Mouse (Mus musculus) layer of hippocampus, adult 11-12 months (tissue): ENCODE data around the gene Hydin.
"Not testable (repeated sequence)": the region's sequence is repeated elsewhere in the genome, so short reads cannot be mapped to it uniquely, and the experiment has no call there.

ENCODE experiments used
- DNase-seq: peaks from one replicate; pipeline ENCODE4 v3.0.0; 2022; ENCODE audit warnings: low spot score

Hydin gene

DNA sequence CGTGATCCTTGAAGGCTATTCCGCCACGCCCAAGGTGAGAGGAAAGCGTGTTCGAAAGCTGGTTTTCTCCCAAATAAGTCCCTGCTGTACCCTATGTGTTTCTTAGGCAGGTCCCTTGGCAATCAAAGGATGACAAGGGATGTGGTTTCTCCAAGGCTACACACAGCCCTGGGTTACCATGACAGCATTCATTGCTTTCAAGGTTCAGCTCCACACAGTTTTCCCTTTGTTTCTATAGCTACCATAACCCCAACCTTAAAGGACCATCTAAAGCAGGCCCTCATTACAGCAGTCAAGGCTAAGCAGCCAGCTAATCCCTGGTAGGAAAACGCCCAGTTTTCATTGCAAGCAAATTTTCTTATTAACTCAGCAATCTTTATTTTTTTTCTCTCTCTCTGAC lies 183.7 kb downstream of the Hydin start:
- no peak for DNase-seq

DNA sequence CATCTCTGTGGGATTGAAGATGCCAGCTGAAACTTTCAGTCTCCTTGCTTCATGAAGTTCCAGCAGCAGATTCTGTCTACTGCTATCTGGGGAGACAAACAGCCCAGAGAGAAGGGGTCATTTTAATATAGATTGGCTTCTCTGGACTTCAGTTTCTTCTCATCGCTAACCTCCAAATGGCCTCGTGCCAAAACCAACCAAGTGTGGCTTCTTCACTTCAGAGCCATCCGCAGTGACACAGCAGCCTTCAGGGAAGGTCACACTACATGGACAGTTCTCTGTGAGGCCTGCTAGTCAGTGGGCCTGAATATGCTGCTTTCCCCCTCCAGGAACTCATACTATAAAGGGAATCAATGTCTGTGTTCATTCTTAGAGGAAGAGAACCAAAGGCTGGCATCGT lies 187.7 kb downstream of the Hydin start:
- DNase-seq: no peak

DNA sequence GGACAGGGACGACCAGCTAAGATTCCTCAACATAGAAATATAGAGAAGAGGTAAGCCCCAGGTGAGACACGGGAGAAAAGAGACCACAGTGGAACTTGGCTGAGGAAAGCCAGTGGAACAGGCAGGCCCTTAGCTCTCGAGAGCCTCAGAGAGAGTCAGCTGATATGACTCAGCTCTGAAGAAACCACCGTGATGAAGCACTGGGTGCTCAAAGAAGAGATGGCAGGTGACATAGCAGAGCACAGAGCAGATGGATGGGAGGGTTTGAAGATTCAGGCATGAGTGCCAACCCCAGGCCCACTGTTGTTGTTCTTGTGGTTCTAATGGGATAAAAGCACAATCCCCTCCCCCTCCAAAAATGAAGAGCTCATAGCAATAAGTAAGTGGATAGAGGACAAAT lies 190.6 kb downstream of the Hydin start:
- DNase-seq: no peak

DNA sequence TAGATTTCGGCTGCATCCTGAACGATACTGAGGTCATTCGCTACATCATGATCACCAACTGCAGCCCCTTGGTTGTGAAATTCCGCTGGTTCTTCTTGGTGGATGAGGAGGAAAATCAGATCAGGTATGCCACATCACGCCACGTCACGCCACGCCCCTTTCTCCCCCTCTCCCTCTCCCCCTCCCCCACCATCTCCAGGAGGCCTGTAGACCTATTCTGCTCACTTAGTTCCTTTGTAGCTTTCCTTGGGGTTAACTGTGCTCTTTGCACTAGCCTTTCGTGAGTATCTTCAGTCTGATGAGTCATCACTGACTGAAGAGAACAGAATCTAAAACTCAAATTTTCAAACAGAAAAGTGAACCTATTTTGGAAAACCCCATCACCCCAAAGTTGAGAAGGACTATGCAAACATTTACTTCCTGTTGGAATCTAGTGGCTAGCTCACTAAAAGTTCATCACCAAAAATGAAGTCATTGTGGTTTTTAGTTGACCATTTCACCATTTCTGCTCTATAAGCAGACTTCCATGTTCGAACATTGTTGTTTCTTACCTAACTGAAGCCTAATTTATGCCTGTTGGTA lies 195.9 kb downstream of the Hydin start:
- no peak for DNase-seq

DNA sequence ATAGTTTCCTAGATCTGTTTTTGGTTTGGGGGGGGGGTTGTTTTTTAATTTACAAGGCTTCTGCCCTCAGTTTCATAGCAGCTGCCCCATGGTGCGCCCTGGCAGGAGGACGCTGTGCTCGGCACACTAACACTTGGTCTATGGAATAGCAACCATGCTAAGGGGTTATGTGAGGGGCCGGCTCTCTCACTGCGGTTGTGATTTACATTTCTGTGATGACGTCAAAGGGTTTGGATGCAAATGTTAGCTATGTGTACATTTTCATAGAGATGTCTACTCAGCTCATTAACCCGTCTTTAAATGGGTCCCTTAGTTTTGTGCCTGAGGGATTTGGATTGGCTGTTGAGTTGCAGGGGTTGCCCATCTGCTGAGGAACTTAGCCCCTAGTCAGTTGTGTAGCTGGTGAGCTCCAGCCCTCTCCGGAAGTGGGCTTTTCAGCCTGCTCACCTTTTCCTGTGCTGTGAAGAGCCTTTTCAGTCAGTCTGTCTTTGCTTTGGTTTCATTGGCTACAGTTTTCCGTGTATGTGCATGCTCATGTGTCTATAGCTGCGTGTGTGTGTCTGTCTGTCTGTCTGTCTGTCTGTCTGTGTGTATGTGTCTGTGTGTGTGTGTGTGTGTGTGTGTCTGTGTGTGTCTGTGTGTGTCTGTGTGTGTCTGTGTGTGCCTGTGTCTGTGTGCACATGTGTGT lies 197.1 kb downstream of the Hydin start:
- no peak for DNase-seq

DNA sequence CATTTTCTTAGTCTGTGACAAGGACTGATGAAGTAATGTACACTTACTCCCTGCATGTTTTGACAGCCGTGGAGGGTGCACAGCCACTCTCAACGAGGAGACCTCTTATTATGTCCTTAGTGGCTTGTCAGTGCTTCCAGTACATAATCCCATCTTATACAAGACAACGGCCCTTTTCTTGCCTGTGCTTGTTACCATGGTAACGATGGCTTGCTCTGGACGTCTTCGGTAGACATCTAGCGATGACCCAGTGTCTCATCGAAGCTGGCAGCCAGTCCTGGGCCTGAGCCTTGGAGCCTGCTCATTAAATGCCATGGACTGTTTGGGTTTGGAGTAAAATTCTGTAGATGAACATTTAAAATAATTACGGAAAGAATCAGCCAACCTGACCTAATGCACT lies 198.8 kb downstream of the Hydin start:
- DNase-seq: no peak

DNA sequence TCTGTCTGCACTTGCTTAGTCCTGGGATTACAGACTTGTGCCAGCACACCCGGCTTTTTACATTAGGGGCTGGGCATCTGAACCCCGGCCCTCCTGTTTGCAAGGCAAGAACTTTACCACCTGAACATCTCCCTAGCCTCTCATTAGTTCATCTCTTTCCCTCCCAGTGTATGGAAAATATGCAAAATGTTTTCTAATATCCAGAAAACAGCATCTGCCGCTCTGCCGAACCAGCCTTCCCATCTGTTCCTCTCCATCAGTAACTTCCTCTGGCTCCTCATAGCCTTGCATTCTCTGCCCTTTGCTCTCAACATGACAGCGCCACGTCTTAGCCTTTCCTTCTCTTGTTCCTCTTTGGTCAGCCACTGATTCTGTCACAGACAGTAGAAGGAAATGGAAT lies 210.5 kb downstream of the Hydin start:
- DNase-seq: no peak

DNA sequence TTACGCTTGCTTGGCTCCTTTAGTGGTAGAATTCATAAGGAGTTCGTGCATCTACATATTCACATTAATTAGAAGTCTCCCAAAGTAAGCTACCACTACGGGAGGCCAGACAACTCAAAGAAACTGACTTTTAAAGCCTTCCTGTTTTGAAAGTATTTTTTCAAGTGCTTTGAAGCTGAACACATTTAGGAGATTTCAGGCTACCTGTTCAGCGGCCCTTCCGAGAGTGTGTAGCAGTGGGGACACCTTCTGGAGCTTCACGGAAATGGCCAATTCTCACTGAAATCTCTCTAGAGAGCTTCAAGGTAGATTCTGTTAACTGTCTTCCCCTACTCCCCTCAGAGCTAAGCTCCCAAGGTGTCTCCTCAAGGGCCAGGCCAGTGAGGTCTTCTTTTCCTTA lies 211.8 kb downstream of the Hydin start:
- DNase-seq: peak; percentile 58

DNA sequence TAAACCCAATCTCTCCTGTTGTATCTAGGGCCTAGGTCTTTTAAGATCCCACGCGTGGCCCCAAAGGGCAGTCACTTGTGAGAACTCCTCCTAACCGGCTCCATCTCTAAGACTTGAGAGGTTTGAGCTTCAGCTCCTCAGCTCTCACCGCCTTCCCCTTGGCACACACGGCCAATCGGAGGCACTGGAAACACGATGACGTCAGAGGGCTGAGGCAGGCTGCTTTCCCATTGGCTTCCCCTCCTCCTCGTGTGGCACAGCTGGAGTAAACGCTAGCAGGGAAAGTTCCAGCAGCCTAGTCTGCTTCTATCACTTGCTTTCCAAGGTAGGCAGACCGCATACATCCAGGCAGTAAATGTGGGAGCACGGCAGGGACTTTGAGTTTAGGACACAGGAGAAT lies 212.6 kb downstream of the Hydin start:
- DNase-seq: no peak

DNA sequence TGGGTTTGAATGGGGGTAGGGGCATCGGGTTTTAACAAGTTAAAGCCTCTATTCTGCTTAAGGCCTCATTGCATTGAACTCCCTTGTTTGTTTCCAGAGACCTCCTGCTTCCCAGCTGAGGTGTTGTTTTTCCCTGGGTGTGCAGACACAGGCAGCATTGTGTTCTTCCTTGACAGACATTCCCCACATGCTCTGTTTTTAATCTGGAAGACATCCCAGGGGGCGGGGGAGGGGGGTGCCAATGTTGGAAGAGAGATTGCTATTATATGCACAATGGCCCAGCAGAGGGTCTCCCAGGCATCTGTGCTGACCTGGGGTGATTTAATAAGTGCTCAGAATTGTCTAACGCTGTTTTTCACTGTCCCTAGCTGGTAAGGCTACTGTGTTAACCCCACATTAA lies 215.5 kb downstream of the Hydin start:
- DNase-seq: no peak

DNA sequence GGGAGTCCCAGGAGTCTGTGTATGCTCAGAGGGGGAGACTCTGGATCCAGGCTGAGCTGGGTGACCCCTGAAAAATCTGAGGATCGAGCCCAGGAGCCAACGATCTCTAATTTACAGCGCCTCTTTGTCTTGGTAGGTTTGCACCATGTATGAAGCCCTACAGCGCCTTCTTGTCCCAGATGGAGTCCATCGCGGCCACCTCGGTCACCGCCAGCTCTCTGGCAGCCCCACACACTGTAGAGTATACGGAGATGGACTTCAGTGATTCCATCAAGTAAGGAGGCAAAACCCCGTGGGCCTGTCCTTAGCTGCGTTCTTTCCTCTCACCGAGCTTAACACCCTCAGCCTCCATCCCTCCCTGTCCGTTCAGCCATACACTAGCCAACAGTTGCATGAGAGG lies 218.5 kb downstream of the Hydin start:
- no peak for DNase-seq

DNA sequence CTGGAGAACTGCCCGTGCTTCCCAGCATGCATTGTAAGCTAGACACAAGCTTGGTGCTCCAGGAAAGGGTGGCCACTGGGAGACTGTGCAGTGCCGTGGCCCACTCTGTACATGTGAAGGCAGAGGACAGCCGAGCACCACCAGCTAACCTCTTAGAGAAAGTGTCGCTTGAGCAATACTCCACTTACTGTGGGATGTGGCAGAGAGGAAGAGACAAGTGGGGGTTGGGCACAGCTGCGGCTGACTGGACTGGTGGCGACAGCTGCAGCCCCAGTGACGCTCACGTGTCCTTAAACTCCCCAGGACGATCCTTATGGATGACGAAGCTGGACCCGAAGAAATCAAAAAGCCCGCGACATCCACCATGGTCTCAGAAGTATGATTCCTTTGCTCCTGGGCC lies 219.2 kb downstream of the Hydin start:
- DNase-seq: no peak

DNA sequence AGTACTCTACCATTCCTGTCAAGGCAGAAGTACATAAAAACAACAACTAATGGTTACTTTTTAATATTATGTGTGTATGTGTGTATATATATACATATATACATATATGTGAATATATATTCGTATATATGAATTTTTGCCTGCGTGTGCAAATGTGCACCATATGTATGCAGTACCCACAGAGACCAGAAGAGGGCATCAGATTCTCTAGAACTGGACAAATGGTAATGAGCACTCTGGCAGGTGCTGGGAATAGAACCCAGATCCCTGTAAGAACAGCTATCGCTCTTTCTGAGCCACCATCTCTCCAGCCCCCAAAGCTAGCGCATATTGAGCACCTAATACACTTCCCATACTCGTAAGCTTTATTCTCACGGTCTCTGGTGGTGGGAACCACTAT lies 220.9 kb downstream of the Hydin start:
- no peak for DNase-seq

DNA sequence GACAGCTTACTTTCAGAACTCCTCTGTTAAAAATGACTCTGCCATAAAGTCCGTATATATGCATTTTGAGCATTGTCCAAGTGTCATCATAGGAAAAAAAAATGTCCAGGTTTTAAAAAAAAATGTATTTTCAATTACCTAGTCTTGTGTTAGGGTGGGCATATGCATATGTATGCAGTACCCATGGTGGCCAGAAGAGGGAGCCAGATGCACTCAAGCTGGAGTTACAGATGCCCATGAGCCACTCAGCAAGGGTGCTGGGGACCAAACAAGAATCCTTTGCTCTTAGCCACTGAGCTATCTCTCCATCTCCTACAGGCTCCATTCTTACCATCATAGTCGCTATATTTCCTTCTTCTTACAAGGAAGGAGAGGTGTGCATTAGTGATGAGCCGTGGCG lies 222.6 kb downstream of the Hydin start:
- DNase-seq: no peak

DNA sequence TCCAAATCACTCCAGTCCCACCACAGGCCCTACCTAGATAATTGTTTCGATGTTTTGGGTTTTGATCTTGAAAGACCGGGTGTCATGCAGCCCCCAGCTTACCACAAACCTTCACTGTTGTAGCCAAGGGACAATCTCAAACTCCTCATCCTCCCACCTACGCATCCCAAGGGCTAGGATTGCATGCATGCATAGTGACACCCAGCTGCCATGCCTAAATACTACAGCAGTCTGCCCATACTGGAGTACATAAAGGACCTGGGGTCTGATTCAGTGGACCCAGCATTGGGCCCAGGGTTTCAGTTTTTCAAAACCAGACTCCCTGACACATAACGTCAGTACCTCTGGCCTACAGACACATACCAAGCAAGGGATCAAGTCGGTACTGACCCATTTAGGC lies 224.3 kb downstream of the Hydin start:
- no peak for DNase-seq

DNA sequence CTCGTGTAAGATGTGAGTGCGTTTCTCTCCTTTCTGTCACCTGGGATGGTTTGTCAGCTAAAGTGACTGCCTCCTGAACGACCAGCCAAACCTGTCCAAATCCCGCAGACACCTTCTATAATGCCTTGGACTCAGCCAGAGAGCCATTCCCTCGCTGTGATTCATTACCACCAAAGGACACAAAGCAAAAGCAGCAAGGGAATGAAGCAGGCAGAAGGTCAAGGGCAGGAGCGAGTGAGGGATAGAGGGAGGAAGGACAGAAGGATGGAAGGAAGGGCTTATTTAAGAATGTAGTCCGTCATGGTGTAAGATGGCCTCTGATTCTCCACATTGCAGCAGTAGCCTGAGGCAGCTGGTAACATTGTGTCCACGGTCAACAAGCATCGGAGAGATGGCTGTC lies 229.5 kb downstream of the Hydin start:
- no peak for DNase-seq

DNA sequence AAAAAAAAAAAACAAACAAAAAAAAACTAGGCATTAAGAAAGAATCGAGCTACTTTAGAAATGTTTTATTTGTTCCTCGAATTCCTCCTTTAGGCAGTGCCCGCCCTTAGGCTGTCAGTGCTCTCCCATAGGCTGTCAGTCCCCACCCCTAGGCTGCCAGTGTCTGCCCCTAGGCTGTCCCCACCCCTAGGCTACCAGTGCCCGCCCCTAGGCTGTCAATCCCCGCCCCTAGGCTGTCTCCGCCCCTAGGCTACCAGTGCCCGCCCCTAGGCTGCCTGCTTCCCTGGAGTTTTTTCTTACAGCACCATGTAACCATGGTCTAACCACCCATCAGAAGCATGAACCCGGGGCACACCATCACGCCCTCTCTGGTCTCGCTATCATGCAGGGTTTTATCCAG lies 233.5 kb downstream of the Hydin start:
- DNase-seq: no peak

DNA sequence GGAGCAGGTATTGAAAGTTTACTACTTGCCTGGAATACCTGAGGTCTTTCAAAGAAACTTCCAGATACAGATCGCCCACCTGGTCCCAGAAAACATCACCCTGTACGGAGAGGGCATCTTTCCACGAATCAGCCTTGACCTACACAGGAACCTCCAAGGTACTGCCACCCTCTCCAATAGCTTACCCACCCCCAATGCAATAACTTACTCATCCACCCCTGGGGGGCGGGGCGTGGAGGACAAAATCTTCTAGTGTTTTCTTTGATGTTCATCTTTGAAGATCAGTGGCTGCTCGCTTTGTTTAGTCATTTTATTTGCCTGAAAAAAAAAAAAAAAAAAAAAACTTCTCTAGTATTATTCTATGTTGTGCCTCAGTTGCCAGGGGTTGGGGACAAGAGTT lies 233.9 kb downstream of the Hydin start:
- no peak for DNase-seq

DNA sequence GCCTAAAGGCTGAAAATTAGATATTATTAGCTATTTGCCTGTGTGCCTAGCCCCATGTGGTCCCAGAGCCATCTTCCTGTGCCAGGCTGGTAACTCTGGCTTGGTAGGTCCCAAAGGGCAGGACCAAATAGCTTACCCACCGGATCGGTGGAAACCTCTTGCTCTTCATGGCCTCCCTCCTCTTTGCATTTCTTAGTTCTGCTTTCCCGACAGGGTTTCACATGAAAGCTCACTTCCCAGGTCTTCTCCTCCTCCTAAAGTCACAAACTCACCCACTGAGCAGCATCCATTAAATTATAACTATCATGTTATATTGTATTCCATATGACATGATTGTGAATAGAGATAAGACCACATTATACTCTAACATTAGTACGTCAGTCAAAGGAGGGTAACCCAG lies 234.6 kb downstream of the Hydin start:
- no peak for DNase-seq

DNA sequence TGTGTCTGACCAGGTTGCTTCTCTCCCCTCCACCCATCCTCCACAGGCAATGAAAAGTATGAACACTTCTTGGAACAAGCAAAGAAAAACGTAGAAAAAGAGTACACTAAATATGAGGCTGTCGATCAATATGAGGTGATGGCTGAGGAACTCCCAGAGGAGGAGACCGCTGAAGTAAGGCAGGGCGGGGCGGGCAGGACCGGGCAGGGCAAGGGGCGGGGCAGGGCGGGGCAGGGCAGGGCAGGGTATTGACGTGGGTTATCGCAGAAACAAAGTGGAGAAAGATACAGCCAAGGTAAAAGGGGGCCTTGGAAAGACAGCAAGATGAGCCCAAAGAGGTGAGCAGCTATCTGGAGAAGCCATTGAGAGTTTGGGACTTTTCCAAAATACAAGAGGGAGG lies 236.1 kb downstream of the Hydin start:
- no peak for DNase-seq

DNA sequence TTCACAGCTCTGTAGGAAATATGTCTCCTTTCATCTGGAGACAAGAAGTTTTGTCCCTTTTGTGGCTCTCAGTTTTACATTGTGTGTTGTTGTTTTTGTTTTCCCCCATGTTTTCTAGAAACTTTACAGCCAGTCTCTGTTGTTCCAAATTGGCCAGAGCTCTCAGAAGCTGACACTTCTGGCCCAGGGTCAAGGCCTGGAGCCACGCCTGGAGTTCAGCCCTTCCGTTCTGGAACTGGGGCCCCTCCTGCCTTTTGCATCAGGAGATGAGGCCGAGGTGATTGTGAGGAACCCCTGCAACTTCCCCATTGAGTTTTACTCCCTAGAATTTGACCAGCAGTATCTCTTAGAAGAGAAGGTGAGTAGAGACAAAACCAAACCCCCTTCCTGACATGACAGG lies 242.0 kb downstream of the Hydin start:
- no peak for DNase-seq

DNA sequence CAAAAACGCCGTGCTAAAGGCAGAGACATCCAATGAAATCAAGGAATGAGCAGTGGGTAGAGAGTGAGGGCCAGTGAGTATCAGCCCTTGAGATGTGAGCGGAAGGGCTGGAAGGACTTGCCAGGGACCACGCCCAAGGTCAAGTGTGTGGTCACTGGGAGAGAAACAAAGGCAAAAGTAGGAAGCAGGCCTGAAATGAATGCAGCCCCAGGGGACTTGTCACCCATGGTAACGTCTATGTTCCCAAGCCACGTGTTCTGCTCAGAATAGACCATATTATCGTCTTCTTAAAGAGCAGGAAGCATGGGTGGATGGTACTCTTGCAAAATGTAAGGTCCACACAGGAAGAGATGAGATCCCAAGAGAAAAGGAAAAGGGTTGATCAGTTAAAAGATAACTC lies 253.0 kb downstream of the Hydin start:
- no peak for DNase-seq

DNA sequence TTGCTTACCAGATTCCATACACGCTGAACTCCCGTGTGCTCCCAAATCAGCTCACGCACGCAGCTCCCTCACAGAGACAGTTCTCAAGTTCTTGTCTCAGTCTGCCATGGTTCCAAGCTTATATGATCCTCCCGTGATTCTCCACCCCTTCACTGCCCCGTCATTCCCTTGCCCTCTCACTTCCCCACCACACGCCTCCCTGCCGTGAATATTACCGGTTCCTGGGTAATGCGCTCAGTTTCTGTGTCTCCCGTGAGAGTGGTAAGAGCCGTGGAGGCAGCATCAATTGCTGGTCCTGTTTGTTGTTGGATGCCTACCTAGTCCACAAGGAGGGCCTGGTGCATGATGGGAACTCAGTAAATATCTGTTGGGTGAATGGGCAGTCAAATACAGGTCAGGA lies 255.1 kb downstream of the Hydin start:
- DNase-seq: no peak

DNA sequence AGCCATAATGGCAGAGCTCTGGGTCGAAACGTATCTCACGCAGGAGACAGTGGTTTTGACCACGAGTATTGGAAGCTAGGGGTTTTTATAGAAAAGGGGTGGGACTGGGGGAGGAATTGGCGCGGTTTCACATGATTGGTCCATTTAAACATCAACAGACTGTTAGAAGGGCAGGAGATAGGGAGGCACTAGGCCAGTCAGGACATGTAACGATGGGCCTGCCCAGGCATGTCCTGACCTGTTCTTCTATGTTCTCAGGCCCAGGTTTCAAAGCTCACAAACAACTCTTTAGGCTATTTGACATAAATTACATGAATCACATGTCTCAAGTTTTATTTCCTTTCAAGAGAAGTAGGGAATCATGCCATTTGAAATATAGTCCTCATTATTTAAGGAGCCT lies 255.7 kb downstream of the Hydin start:
- DNase-seq: not testable (repeated sequence)

DNA sequence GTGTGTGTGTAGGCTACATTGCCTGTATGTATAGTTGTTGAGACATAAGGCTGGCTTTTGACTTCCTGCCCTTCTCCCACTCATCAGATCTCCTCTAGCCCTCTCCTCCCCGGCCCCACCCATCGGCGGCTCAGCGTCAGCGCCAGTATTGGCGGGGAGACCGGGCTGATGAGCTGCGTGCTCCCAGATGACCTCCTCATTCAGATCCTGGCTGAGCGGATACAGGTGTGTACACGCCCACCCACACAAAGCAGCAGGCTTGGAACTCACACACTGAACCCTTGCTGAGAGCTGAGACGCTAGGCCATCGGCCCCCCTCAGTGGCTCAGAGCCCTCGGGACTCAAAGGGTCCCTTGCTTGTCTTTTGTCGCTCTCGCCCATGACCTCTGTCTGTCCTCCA lies 256.2 kb downstream of the Hydin start:
- DNase-seq: no peak
